Mouse (Mus musculus) hindbrain, embryonic 16.5 days (tissue): ENCODE data around the gene Ccdc120. TPM values are rescaled to one million over a fixed set of nuclear protein-coding genes. Genes with fewer than 3 reads are reported as not detected.

Source experiments
- ATAC-seq: fragments of 200-750 bp; cut with Nextera tagmentation; 2 replicates; pipeline ENCODE4 v1.8.0; 2017; ENCODE audit warnings: moderate TSS enrichment, moderate library complexity
- H3K27ac ChIP-seq: fragments of 300-500 bp; sonication (generic); 2 replicates; pipeline ENCODE4 v1.5.1; 2014; ENCODE audit warnings: low read depth, mild to moderate bottlenecking, control low read depth, low read length, moderate library complexity
- H3K27me3 ChIP-seq: fragments of 300-500 bp; sonication (generic); replicated peaks from 2 replicates; pipeline ENCODE4 v1.6.1; 2014; ENCODE audit warnings: low read length; ENCODE audit not compliant: control insufficient read depth, insufficient read depth
- H3K36me3 ChIP-seq: fragments of 300-500 bp; sonication (generic); 2 replicates; pipeline ENCODE4 v1.6.1; 2014; ENCODE audit warnings: mild to moderate bottlenecking, low read length, moderate library complexity, mixed read lengths; ENCODE audit not compliant: control insufficient read depth, insufficient read depth
- H3K4me1 ChIP-seq: fragments of 300-500 bp; sonication (generic); 2 replicates; pipeline ENCODE4 v1.6.1; 2014; ENCODE audit warnings: low read depth, low read length; ENCODE audit not compliant: control insufficient read depth, insufficient read depth
- H3K4me2 ChIP-seq: fragments of 300-500 bp; sonication (generic); 2 replicates; pipeline ENCODE4 v1.6.1; 2014; ENCODE audit warnings: mild to moderate bottlenecking, low read length, control low read depth, moderate library complexity
- H3K4me3 ChIP-seq: fragments of 300-500 bp; sonication (generic); 2 replicates; pipeline ENCODE4 v1.5.1; 2014; ENCODE audit warnings: mild to moderate bottlenecking, low read length, control low read depth, moderate library complexity
- H3K9ac ChIP-seq: fragments of 300-500 bp; sonication (generic); 2 replicates; pipeline ENCODE4 v1.6.1; 2014; ENCODE audit warnings: low read depth, mild to moderate bottlenecking, control low read depth, low read length, moderate library complexity
- H3K9me3 ChIP-seq: fragments of 300-500 bp; sonication (generic); 2 replicates; pipeline ENCODE4 v1.6.1; 2014; ENCODE audit warnings: mild to moderate bottlenecking, low read length, moderate library complexity; ENCODE audit not compliant: control insufficient read depth
- WGBS: fragments of 180-500 bp; shearing (Covaris S2); extraction: QIAGEN DNeasy Blood & Tissue Kit; methylation state at CpG from one replicate; pipeline ENCODE4 v1.1.7; 2014; 5-methylcytosine and 5-hydroxymethylcytosine counted together
- polyA plus RNA-seq: library from polyadenylated mRNA; unstranded; fragments of >200 nt; fragmentation: Nextera tagmentation; extraction: Ambion mirVana; gene quantifications from 2 replicates; pipeline ENCODE4 v1.2.1, GENCODE M21; 2015

The Ccdc120 gene
- polyA plus RNA-seq, result 52.8 and 55.8 TPM in 2 replicates

DNA sequence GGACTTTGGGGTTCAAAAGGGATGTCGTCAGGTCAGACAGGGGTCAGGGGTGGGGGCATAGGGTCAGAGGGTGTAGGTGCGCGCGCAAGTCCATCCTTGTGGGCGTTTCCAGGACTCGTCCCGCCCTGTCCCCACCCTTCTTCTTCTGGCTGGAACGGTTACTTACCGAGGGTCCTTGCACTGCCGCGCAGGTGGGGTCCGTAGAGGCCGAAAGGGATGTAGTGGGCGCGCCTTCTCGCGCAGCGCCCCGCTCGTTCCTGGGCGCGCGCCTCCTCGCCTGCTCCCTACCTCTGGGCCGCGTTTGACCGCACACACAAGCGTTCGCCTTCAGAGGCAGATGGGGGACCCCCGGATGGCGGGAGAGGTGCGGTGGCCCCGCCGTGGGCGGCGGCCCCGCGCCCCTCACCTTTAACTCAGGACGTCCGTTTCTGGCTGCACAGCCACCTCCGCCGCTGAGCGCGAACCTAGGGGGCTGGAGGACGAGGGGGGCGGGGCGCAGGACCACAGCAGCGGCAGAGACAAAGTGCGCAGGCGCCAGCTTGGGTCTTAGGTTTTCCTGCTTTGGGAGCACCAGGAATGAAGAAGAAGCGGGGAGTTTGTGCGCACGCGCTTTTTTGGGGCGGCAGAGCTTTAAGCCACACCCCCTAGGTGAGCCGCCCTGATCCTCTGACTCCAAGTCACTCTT lies at the start of gene Ccdc120:
Ccdc120 (minus strand) TSS at position 474 of the 685 bp plus-strand sequence.
- ATAC-seq, result peak; percentile 91
- WGBS, result 21% methylated on average over 34 of the region's 56 CpGs
- no peaks in the 10 kb centered on the region for H3K9me3 ChIP-seq

DNA sequence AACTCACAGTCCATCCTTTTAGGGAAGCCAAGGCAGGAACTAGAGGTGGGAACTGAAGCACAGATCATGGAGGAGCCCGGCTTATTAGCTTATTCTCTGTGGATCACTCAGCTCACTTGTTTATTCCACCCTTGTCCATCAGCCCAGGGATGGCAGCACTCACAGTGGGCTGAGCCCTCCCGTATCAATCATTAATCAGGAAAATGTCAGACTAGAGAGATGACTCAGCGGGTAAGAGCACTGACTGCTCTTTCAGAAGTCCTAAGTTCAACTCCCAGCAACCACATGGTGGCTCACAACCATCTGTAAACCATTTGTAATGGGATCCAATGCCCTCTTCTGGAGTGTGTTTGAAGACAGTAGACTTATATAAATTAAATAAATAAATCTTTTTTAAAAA lies 46.6 kb upstream of the Ccdc120 start:
- H3K9ac ChIP-seq, result no peak overlapping the region

More for the DNA sequence above, at the start of gene Ccdc120:
- H3K4me2 ChIP-seq, result peak within 1 kb of the TSS; percentile 49
- no peaks in the 10 kb centered on the region for H3K36me3 ChIP-seq
- peak within 1 kb of the TSS; percentile 76 for H3K27ac ChIP-seq
- H3K4me3 ChIP-seq, result peak within 1 kb of the TSS; percentile 65
- peak within 1 kb of the TSS; percentile 84 for H3K9ac ChIP-seq
- peaks cover 4% of the 10 kb centered on the region; the same call in 1 of the 2 replicates for H3K4me1 ChIP-seq
- H3K27me3 ChIP-seq, result no peaks in the 10 kb centered on the region

GRCm38 (mm10) chrX:7795016-7795415 lies 44.3 kb upstream of the Ccdc120 start:
- H3K4me1 ChIP-seq, result peaks cover 5% of the 10 kb centered on the region; the same call in 1 of the 2 replicates
- H3K27me3 ChIP-seq, result no peaks in the 10 kb centered on the region
- no peak overlapping the region for H3K4me2 ChIP-seq
- no peak for ATAC-seq
- WGBS, result 35% methylated on average over 7 of the region's 7 CpGs
- H3K36me3 ChIP-seq, result peaks cover 7% of the 10 kb centered on the region; the same call in 1 of the 2 replicates
- no peak overlapping the region for H3K9ac ChIP-seq
- no peaks in the 10 kb centered on the region for H3K9me3 ChIP-seq
- H3K4me3 ChIP-seq, result no peak overlapping the region
- no peak overlapping the region for H3K27ac ChIP-seq

More for the DNA sequence above, 46.6 kb upstream of the Ccdc120 start:
- Histone ChIP-seq H3K9me3 (no peaks in the 10 kb centered on the region), H3K4me2 (no peak overlapping the region), H3K27ac (no peak overlapping the region), H3K4me3 (no peak overlapping the region), H3K4me1 (no peaks in the 10 kb centered on the region), H3K27me3 (no peaks in the 10 kb centered on the region), H3K36me3 (peaks cover 10% of the 10 kb centered on the region; the same call in 1 of the 2 replicates)
- ATAC-seq, result no peak
- WGBS, result 91% methylated on average over 3 of the region's 3 CpGs

DNA sequence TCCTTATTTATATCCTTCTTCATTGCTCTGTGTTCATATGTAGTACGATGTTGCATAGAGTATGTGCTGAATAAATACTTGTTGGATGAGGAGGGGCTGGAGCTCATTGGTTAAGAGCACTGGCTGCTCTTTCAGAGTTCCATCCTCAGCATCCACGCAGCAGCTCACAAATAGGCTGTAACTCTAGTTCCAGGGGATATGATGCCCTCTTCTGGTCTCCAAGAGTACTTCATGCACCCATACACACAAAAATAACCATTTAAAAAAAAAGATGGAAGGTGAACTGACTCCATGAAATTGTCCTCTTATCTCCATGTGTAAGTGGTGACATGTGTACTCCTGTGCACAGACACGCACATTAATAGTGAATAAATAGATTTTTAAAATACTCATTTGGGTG lies 42.7 kb upstream of the Ccdc120 start:
- no peak overlapping the region for H3K9ac ChIP-seq
- ATAC-seq, result no peak
- no peak overlapping the region for H3K27ac ChIP-seq
- H3K27me3 ChIP-seq, result no peaks in the 10 kb centered on the region
- peaks cover 5% of the 10 kb centered on the region; the same call in 1 of the 2 replicates for H3K4me1 ChIP-seq
- H3K4me3 ChIP-seq, result no peak overlapping the region
- H3K4me2 ChIP-seq, result no peak overlapping the region
- H3K9me3 ChIP-seq, result no peaks in the 10 kb centered on the region
- peaks cover 5% of the 10 kb centered on the region; the same call in 1 of the 2 replicates for H3K36me3 ChIP-seq
- WGBS, result 53% methylated on average over 3 of the region's 3 CpGs

DNA sequence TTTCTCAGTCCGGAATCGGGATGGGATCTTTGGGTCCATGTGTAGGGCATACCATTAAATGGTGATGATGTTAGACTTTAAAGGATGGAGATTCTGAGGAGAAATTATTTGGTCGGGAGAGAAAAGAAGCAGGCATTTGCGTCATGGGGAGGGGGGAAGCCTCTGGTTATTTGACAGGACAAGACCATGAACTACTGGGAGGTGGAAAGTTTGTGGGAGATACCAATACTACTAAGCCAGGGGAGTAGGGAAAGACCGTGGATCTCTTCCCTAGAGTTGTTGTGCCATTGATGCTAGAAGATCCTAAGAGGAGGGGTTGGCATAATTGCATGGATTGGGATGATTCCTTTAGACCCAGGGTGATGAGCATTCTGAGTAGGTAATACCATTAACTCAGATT lies 39.6 kb upstream of the Ccdc120 start:
- Histone ChIP-seq H3K9me3 (no peaks in the 10 kb centered on the region), H3K4me1 (peaks cover 5% of the 10 kb centered on the region; the same call in 1 of the 2 replicates), H3K27me3 (no peaks in the 10 kb centered on the region), H3K36me3 (peaks cover 5% of the 10 kb centered on the region; the same call in 1 of the 2 replicates), H3K9ac (peak overlapping the region; percentile 64), H3K27ac (peak overlapping the region; percentile 52), H3K4me3 (peak overlapping the region; percentile 53), H3K4me2 (peak overlapping the region; percentile 61)
- no peak for ATAC-seq
- WGBS, result 20% methylated on average over 5 of the region's 5 CpGs

DNA sequence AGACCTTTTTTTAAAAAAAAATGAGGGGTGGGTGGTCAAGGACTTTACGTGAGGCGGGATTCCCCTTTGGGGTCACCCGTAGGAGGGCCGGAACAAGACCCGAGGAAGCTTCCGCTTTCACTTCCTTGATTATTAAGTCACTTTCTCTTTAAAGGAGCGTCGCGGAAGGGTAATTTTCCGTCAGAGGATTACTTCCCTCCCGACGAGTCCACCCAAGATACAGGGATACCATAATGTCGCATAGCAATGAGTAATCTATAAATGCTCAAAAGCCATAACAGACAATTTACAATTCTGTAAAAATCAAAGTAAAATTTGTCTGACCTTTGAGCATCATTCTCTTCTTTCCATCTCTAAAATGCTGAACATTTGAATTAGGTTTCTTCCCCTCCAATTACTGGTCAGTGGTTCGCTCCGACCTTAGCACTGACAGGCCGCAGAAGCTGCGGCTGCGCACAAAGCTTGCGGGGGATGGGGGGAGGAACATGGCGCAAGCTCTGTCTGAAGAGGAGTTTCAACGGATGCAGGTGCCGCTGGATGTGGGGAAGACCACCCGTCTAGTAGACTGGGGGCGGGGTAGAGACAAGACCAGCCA lies 38.9 kb upstream of the Ccdc120 start, which contains the start of gene Gripap1:
Gripap1 (plus strand) TSS at position 224 of the 595 bp plus-strand sequence.
- Histone ChIP-seq H3K4me1 (peaks cover 5% of the 10 kb centered on the region; the same call in 1 of the 2 replicates), H3K9me3 (no peaks in the 10 kb centered on the region), H3K9ac (peak within 1 kb of the TSS; percentile 64), H3K4me2 (peak within 1 kb of the TSS; percentile 61), H3K4me3 (peak within 1 kb of the TSS; percentile 53), H3K27ac (peak within 1 kb of the TSS; percentile 52), H3K27me3 (no peaks in the 10 kb centered on the region), H3K36me3 (0 out of 2 replicates have a peak, but pooled peaks cover 2% of the 10 kb centered on the region)
- 12% methylated on average over 24 of the region's 24 CpGs for WGBS
- ATAC-seq, result peak; percentile 94

- Histone ChIP-seq H3K27me3 (no peaks in the 10 kb centered on the region), H3K4me1 (no peaks in the 10 kb centered on the region), H3K4me3 (no peak overlapping the region), H3K9me3 (no peaks in the 10 kb centered on the region), H3K4me2 (no peak overlapping the region), H3K9ac (no peak overlapping the region), H3K36me3 (no peaks in the 10 kb centered on the region), H3K27ac (no peak overlapping the region)
- ATAC-seq, result no peak
- WGBS, result 85% methylated on average over 4 of the region's 4 CpGs
Measured at GRCm38 (mm10) chrX:7782603-7783092, 31.9 kb upstream of the Ccdc120 start.

- H3K36me3 ChIP-seq, result peaks cover 4% of the 10 kb centered on the region; the same call in 1 of the 2 replicates
- no peak overlapping the region for H3K9ac ChIP-seq
- H3K9me3 ChIP-seq, result no peaks in the 10 kb centered on the region
- H3K27me3 ChIP-seq, result no peaks in the 10 kb centered on the region
- H3K4me1 ChIP-seq, result no peaks in the 10 kb centered on the region
- no peak overlapping the region for H3K4me3 ChIP-seq
- no peak overlapping the region for H3K4me2 ChIP-seq
- no peak overlapping the region for H3K27ac ChIP-seq
- no peak for ATAC-seq
- 17% methylated on average over 3 of the region's 3 CpGs for WGBS
Measured at GRCm38 (mm10) chrX:7779294-7779693, 28.6 kb upstream of the Ccdc120 start.
